ENCODE assay signal across 14 mouse cellular contexts in genomic region chr11:112910309-112910708, GRCm38 (mm10).
"Had no signal": no experiment of that assay in that cellular context is flagged by ENCODE, and none has a peak within 500 bp of the region (broad histone marks: within the 10 kb centered on the region; RNA-seq: fewer than 3 reads in every experiment).

No protein-coding gene starts in this region.

- H3K9ac ChIP-seq: liver, embryonic 14.5 days; lung, embryonic 14.5 days; midbrain, embryonic 13.5 days; midbrain, embryonic 15.5 days; neural tube, embryonic 12.5 days had no signal

- H3K4me1 ChIP-seq: megakaryocyte, embryonic 14.5 days; midbrain, embryonic 13.5 days; midbrain, embryonic 15.5 days; neural tube, embryonic 12.5 days had no signal

- H3K27ac ChIP-seq: liver, embryonic 14.5 days; midbrain, embryonic 13.5 days; midbrain, embryonic 15.5 days; neural tube, embryonic 12.5 days had no signal

- H3K4me2 ChIP-seq: lung, embryonic 14.5 days; midbrain, embryonic 11.5 days; midbrain, embryonic 13.5 days; midbrain, embryonic 15.5 days; neural tube, embryonic 12.5 days had no signal

- H3K36me3 ChIP-seq: midbrain, embryonic 13.5 days; midbrain, embryonic 15.5 days; neural tube, embryonic 12.5 days had no signal

- H3K4me3 ChIP-seq: megakaryocyte, embryonic 14.5 days; midbrain, embryonic 13.5 days; midbrain, embryonic 15.5 days; neural tube, embryonic 12.5 days had no signal

- H3K9me3 ChIP-seq: midbrain, embryonic 13.5 days; midbrain, embryonic 15.5 days; neural tube, embryonic 12.5 days had no signal

- DNase-seq: lung, adult 18-20 months; lung, embryonic 14.5 days; lung, postnatal 10 days; lung, postnatal 4 days; right cerebral cortex, postnatal 14 days; thymus, adult 18-20 months; thymus, postnatal 14 days; thymus, postnatal 36 days had no signal

- H3K27me3 ChIP-seq: megakaryocyte, embryonic 14.5 days; midbrain, embryonic 13.5 days; midbrain, embryonic 15.5 days; neural tube, embryonic 12.5 days had no signal

- ATAC-seq: midbrain, embryonic 13.5 days; midbrain, embryonic 15.5 days had no signal
